Mouse (Mus musculus): Measurements from ENCODE around the gene Copz2. TPM values are rescaled to one million over a fixed set of nuclear protein-coding genes. Genes with fewer than 3 reads are reported as not detected.

Gene Copz2
- polyA plus RNA-seq, 1 experiment from 2014 or later, result 115 TPM

DNA sequence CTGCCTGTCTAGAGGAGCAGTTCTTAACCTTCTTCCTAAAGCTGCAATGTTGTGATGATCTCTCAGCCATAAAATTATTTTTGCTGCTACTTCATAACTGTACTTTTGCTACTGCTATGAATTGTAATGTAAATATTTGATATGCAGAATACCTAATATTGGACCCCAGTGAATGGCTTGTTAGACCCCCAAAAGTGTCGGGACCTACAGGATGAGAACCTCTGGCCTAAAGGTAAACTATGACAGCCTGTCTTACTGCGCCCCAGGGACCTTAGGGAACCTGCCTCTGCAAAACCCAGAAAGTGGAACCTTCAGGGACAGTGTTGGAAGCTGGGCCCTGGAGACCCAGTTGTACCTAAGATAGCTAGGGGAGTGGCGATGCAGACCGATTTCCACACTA lies 25.6 kb downstream of the Copz2 start:
- H3K4me3 ChIP-seq (ENCODE audit: low read length), result peak overlapping the region; percentile 48
- peaks cover 5% of the 10 kb centered on the region for H3K27me3 ChIP-seq (ENCODE audit: insufficient read depth, low read length)
- H3K27ac ChIP-seq (ENCODE audit: low read length), result no peak overlapping the region
- WGBS, result 30% methylated on average over 4 of the region's 4 CpGs
- H3K36me3 ChIP-seq (ENCODE audit: insufficient read depth, low read length), result no peaks in the 10 kb centered on the region
- H3K9me3 ChIP-seq (ENCODE audit: low read length), result no peaks in the 10 kb centered on the region
- H3K9ac ChIP-seq (replicated peaks; ENCODE audit: low read length), result peak overlapping the region; percentile 52
- H3K4me2 ChIP-seq (replicated peaks; ENCODE audit: low read depth, low read length), result peak overlapping the region; percentile 93
- no peak for ATAC-seq (ENCODE audit: low FRiP score, low TSS enrichment)
- peaks cover 38% of the 10 kb centered on the region for H3K4me1 ChIP-seq (ENCODE audit: insufficient read depth, low read length)

DNA sequence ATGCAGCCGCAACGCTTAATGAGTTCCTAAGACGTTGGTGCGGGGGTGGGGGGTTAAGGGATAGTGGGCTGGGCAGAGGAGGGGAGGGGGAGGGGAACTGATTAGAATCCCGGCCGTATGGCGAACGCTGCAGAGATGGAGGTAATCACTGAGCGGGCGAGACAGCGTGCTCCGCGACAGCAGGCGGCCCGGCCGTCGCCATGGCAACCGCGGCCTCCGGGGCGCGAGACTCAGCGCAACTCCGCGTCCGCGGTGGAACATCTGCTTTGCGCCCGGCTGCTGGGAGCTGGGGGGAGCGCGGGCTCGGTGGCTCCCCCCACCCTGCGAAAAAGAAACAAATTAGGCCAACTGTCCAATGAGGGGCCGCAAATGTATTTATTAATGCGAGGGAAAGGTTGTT lies 26.1 kb downstream of the Copz2 start:
- H3K4me3 ChIP-seq (ENCODE audit: low read length), result peak overlapping the region; percentile 48
- WGBS, result 0% methylated on average over 33 of the region's 35 CpGs
- peaks cover 5% of the 10 kb centered on the region for H3K27me3 ChIP-seq (ENCODE audit: insufficient read depth, low read length)
- ATAC-seq (ENCODE audit: low FRiP score, low TSS enrichment), result peak; percentile 73
- H3K4me1 ChIP-seq (ENCODE audit: insufficient read depth, low read length), result peaks cover 38% of the 10 kb centered on the region
- peak overlapping the region; percentile 52 for H3K9ac ChIP-seq (replicated peaks; ENCODE audit: low read length)
- H3K9me3 ChIP-seq (ENCODE audit: low read length), result no peaks in the 10 kb centered on the region
- H3K36me3 ChIP-seq (ENCODE audit: insufficient read depth, low read length), result no peaks in the 10 kb centered on the region
- no peak overlapping the region for H3K27ac ChIP-seq (ENCODE audit: low read length)
- peak overlapping the region; percentile 93 for H3K4me2 ChIP-seq (replicated peaks; ENCODE audit: low read depth, low read length)

- Histone ChIP-seq H3K4me2 (replicated peaks; ENCODE audit: low read depth, low read length) (peak overlapping the region; percentile 93), H3K9ac (replicated peaks; ENCODE audit: low read length) (peak overlapping the region; percentile 42), H3K9me3 (ENCODE audit: low read length) (no peaks in the 10 kb centered on the region), H3K27me3 (ENCODE audit: insufficient read depth, low read length) (peaks cover 5% of the 10 kb centered on the region), H3K36me3 (ENCODE audit: insufficient read depth, low read length) (no peaks in the 10 kb centered on the region), H3K4me3 (ENCODE audit: low read length) (peak overlapping the region; percentile 48), H3K27ac (ENCODE audit: low read length) (no peak overlapping the region), H3K4me1 (ENCODE audit: insufficient read depth, low read length) (peaks cover 38% of the 10 kb centered on the region)
- WGBS, result 12% methylated on average over 13 of the region's 13 CpGs
- ATAC-seq (ENCODE audit: low FRiP score, low TSS enrichment), result no peak
Measured at GRCm38 (mm10) chr11:96876300-96877040, 26.8 kb downstream of the Copz2 start.

DNA sequence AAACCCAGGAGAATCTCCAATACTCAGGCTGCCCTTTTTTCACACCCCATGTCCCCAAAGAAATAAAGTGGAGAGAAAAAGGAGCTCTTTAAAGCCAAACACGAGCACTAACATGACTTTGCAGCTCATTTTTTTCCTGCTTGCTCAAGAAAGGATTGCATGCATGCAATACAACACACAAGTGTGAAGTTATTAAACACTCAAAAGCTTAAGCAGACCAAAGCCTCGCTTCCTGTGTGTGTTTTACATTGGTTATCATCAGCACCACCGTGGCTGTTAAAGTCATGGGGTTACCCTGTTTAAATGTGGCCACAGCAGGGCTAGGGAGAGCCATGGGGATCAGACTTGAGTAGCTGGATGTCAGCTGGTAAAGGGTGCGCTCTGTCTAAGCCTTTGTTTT lies 27.4 kb downstream of the Copz2 start:
- H3K4me2 ChIP-seq (replicated peaks; ENCODE audit: low read depth, low read length), result no peak overlapping the region
- H3K27me3 ChIP-seq (ENCODE audit: insufficient read depth, low read length), result peaks cover 5% of the 10 kb centered on the region
- ATAC-seq (ENCODE audit: low FRiP score, low TSS enrichment), result no peak
- no peaks in the 10 kb centered on the region for H3K9me3 ChIP-seq (ENCODE audit: low read length)
- H3K36me3 ChIP-seq (ENCODE audit: insufficient read depth, low read length), result no peaks in the 10 kb centered on the region
- WGBS, result 42% methylated on average over 4 of the region's 4 CpGs
- peaks cover 38% of the 10 kb centered on the region for H3K4me1 ChIP-seq (ENCODE audit: insufficient read depth, low read length)
- H3K9ac ChIP-seq (replicated peaks; ENCODE audit: low read length), result no peak overlapping the region
- H3K4me3 ChIP-seq (ENCODE audit: low read length), result no peak overlapping the region
- H3K27ac ChIP-seq (ENCODE audit: low read length), result no peak overlapping the region

- H3K9me3 ChIP-seq (ENCODE audit: low read length), result no peaks in the 10 kb centered on the region
- WGBS, result 64% methylated on average over 3 of the region's 3 CpGs
- ATAC-seq (ENCODE audit: low FRiP score, low TSS enrichment), result no peak
- no peak overlapping the region for H3K9ac ChIP-seq (replicated peaks; ENCODE audit: low read length)
- H3K27ac ChIP-seq (ENCODE audit: low read length), result no peak overlapping the region
- H3K27me3 ChIP-seq (ENCODE audit: insufficient read depth, low read length), result peaks cover 5% of the 10 kb centered on the region
- peaks cover 23% of the 10 kb centered on the region for H3K4me1 ChIP-seq (ENCODE audit: insufficient read depth, low read length)
- no peaks in the 10 kb centered on the region for H3K36me3 ChIP-seq (ENCODE audit: insufficient read depth, low read length)
- no peak overlapping the region for H3K4me2 ChIP-seq (replicated peaks; ENCODE audit: low read depth, low read length)
- H3K4me3 ChIP-seq (ENCODE audit: low read length), result no peak overlapping the region
Measured at GRCm38 (mm10) chr11:96878715-96879114, 29.0 kb downstream of the Copz2 start.

GRCm38 (mm10) chr11:96879359-96879758 lies 29.7 kb downstream of the Copz2 start:
- Histone ChIP-seq H3K27ac (ENCODE audit: low read length) (no peak overlapping the region), H3K9me3 (ENCODE audit: low read length) (no peaks in the 10 kb centered on the region), H3K4me1 (ENCODE audit: insufficient read depth, low read length) (peaks cover 18% of the 10 kb centered on the region), H3K4me2 (replicated peaks; ENCODE audit: low read depth, low read length) (no peak overlapping the region), H3K27me3 (ENCODE audit: insufficient read depth, low read length) (peaks cover 5% of the 10 kb centered on the region), H3K36me3 (ENCODE audit: insufficient read depth, low read length) (no peaks in the 10 kb centered on the region), H3K4me3 (ENCODE audit: low read length) (no peak overlapping the region), H3K9ac (replicated peaks; ENCODE audit: low read length) (no peak overlapping the region)
- ATAC-seq (ENCODE audit: low FRiP score, low TSS enrichment), result no peak
- WGBS, result 36% methylated on average over 7 of the region's 7 CpGs

DNA sequence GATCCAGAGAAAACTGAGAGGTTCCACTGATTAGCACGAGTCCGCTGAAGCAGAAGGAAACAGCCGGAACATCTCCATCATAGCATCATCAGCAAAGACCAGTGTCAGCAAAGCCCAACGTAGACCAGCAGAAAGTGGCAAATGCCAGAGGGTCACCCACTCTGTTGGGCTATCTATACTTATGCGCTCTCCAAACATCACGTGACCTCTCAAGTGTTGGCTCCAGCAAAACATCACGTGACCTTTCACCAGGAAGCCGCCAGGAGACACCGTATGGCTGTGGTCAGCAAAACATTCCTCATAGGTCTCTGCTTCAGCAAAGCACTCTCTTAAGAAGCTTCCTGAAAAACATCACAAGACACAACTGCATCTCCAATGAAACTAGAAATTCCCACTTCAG lies 30.6 kb downstream of the Copz2 start:
- no peak overlapping the region for H3K9ac ChIP-seq (replicated peaks; ENCODE audit: low read length)
- H3K27ac ChIP-seq (ENCODE audit: low read length), result no peak overlapping the region
- H3K4me1 ChIP-seq (ENCODE audit: insufficient read depth, low read length), result peaks cover 17% of the 10 kb centered on the region
- no peak overlapping the region for H3K4me2 ChIP-seq (replicated peaks; ENCODE audit: low read depth, low read length)
- WGBS, result 73% methylated on average over 9 of the region's 9 CpGs
- no peaks in the 10 kb centered on the region for H3K36me3 ChIP-seq (ENCODE audit: insufficient read depth, low read length)
- peaks cover 5% of the 10 kb centered on the region for H3K27me3 ChIP-seq (ENCODE audit: insufficient read depth, low read length)
- H3K4me3 ChIP-seq (ENCODE audit: low read length), result no peak overlapping the region
- no peak for ATAC-seq (ENCODE audit: low FRiP score, low TSS enrichment)
- no peaks in the 10 kb centered on the region for H3K9me3 ChIP-seq (ENCODE audit: low read length)

DNA sequence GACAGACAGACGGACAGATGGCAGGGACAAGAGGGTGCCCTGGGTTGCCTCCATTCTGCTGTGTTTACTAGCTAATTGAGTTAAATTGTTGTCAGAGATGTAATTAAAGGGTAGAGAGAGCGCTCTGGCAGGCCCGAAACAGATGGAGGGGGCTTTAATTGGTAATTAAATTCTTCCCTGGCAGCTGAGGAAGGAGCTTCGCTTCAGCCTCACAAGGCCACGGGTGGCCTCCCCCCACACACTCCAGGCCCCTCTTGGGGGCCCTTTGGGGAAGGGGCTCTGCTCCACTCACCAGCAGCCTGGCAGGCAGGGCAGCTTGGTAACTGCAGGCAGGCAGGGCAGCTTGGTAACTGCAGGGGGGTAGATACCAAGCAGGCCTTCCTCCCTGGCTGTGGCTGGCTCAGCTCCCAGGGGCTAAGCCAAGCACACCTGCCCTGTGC lies 36.3 kb downstream of the Copz2 start:
- 39% methylated on average over 5 of the region's 5 CpGs for WGBS
- Histone ChIP-seq H3K9me3 (ENCODE audit: low read length) (no peaks in the 10 kb centered on the region), H3K4me3 (ENCODE audit: low read length) (no peak overlapping the region), H3K4me1 (ENCODE audit: insufficient read depth, low read length) (peaks cover 10% of the 10 kb centered on the region; the same call in 1 of the 2 replicates), H3K27ac (ENCODE audit: low read length) (no peak overlapping the region), H3K9ac (replicated peaks; ENCODE audit: low read length) (no peak overlapping the region), H3K36me3 (ENCODE audit: insufficient read depth, low read length) (no peaks in the 10 kb centered on the region), H3K4me2 (replicated peaks; ENCODE audit: low read depth, low read length) (no peak overlapping the region), H3K27me3 (ENCODE audit: insufficient read depth, low read length) (no peaks in the 10 kb centered on the region)
- no peak for ATAC-seq (ENCODE audit: low FRiP score, low TSS enrichment)

GRCm38 (mm10) chr11:96886942-96887546 lies 37.4 kb downstream of the Copz2 start:
- Histone ChIP-seq H3K36me3 (ENCODE audit: insufficient read depth, low read length) (no peaks in the 10 kb centered on the region), H3K9ac (replicated peaks; ENCODE audit: low read length) (no peak overlapping the region), H3K27ac (ENCODE audit: low read length) (no peak overlapping the region), H3K9me3 (ENCODE audit: low read length) (no peaks in the 10 kb centered on the region), H3K27me3 (ENCODE audit: insufficient read depth, low read length) (no peaks in the 10 kb centered on the region), H3K4me3 (ENCODE audit: low read length) (no peak overlapping the region), H3K4me1 (ENCODE audit: insufficient read depth, low read length) (peaks cover 10% of the 10 kb centered on the region; the same call in 1 of the 2 replicates), H3K4me2 (replicated peaks; ENCODE audit: low read depth, low read length) (no peak overlapping the region)
- no peak for ATAC-seq (ENCODE audit: low FRiP score, low TSS enrichment)
- 74% methylated on average over 8 of the region's 8 CpGs for WGBS
